Mouse (Mus musculus) CD4-positive, CD25-positive, alpha-beta regulatory T cell, adult 4 months (primary cell): ENCODE data around the gene Sec24c. TPM values are rescaled to one million over a fixed set of nuclear protein-coding genes. Genes with fewer than 3 reads are reported as not detected.

Experiments
- ATAC-seq: one replicate; pipeline ENCODE4 v1.8.0; 2017
- polyA plus RNA-seq, 2 experiments: library from polyadenylated mRNA; unstranded; fragments of 100-300 nt; shearing (Covaris generic); gene quantifications; one replicate each; pipeline ENCODE4 v1.2.1; 2017

Gene Sec24c
- polyA plus RNA-seq, 2 experiments from 2014 or later = 120 to 181 TPM

GRCm38 (mm10) chr14:20735892-20736390 lies 61.8 kb downstream of the Sec24c start:
- ATAC-seq = no peak

- ATAC-seq = no peak
Observed at GRCm38 (mm10) chr14:20737306-20737705, 63.2 kb downstream of the Sec24c start.

GRCm38 (mm10) chr14:20738511-20738910 lies 64.4 kb downstream of the Sec24c start:
- ATAC-seq = no peak

GRCm38 (mm10) chr14:20741301-20741700 lies 67.2 kb downstream of the Sec24c start:
- no peak for ATAC-seq

GRCm38 (mm10) chr14:20743614-20744013 lies 69.5 kb downstream of the Sec24c start:
- no peak for ATAC-seq

Other genes starting within 250 kb of the Sec24c start
- not detected for gene Cfap70, start 222.1 kb upstream of the Sec24c start, polyA plus RNA-seq
- gene Anxa7, start 194.2 kb upstream of the Sec24c start, polyA plus RNA-seq = 10 to 100 TPM; 60.1 to 71.0 TPM
- gene Mss51, start 177.4 kb upstream of the Sec24c start, polyA plus RNA-seq = 1 to 10 TPM; 1.5 to 3.5 TPM
- gene Ppp3cb, start 127.7 kb upstream of the Sec24c start, polyA plus RNA-seq = 10 to 100 TPM; 27.1 to 39.6 TPM
- 1 to 10 TPM; 2.1 to 2.9 TPM for gene Usp54, start 33.2 kb upstream of the Sec24c start, polyA plus RNA-seq
- not detected for gene Myoz1, start 17.8 kb upstream of the Sec24c start, polyA plus RNA-seq
- not detected for gene Synpo2l, start 6.0 kb upstream of the Sec24c start, polyA plus RNA-seq
- 1 to 10 TPM; 5.6 to 7.7 TPM for gene Fut11, start 20.7 kb downstream of the Sec24c start, polyA plus RNA-seq
- 100 to 1,000 TPM; 120 to 143 TPM for gene Chchd1, start 28.7 kb downstream of the Sec24c start, polyA plus RNA-seq
- gene Zswim8, start 33.2 kb downstream of the Sec24c start, polyA plus RNA-seq = 10 to 100 TPM; 21.6 to 22.3 TPM
- gene Ndst2, start 60.3 kb downstream of the Sec24c start, polyA plus RNA-seq = 10 to 100 TPM; 12.9 to 13.7 TPM
- 10 to 100 TPM; 32.6 to 37.8 TPM for gene Camk2g, start 119.8 kb downstream of the Sec24c start, polyA plus RNA-seq
- not detected for gene Plau, start 162.4 kb downstream of the Sec24c start, polyA plus RNA-seq